Mouse (Mus musculus): ENCODE data around the gene Ddx54. TPM values are rescaled to one million over a fixed set of nuclear protein-coding genes. Genes with fewer than 3 reads are reported as not detected.

Ddx54 gene
- total and polyA plus RNA-seq, 3 experiments, result 63.7 to 91.8 (median 83.6) TPM

DNA sequence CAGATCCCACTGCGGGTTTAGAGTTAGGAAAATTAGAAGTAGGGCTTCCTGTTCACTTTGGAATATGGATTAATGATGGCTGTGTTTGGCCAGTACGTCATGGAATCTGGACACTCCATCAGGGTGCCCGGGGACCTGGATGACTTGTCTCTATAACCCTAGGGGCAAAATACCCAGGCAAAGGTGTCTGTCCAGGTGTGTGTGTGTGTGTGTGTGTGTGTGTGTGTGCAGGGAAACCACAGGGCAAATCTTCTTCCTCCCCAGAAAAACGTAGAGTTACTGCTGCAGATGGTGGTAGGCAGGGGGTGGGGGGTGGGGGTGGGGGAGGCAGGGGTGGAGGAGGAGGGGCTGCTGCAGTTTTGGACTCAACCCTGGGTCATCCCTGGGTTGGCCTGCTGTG lies 34.8 kb downstream of the Ddx54 start:
- H3K9ac ChIP-seq (ENCODE audit: insufficient read depth, low read depth), result no peak overlapping the region
- no peaks in the 10 kb centered on the region for H3K36me3 ChIP-seq (replicated peaks in 1 of 2; ENCODE audit: control insufficient read depth in 1 of 2, insufficient read depth in 1 of 2, low read length in 1 of 2)
- DNase-seq (ENCODE audit: extremely low read depth), result no peak
- no peak overlapping the region for H3K27ac ChIP-seq (ENCODE audit: insufficient read depth, low read depth)
- H3K9me3 ChIP-seq (replicated peaks; ENCODE audit: low read length), result no peaks in the 10 kb centered on the region
- dilution Hi-C loops (cut with MboI; ENCODE audit: extremely low pct_ligation_motif_present, extremely low pct_unique_long_range_greater_than_20kb, low sequenced_read_pairs) (no loop called here), in situ Hi-C loops (cut with MboI; ENCODE audit: low pct_ligation_motif_present, low pct_unique_long_range_greater_than_20kb, low sequenced_read_pairs) (no loop called here)
- TF ChIP-seq TCF12 (IDR thresholded peaks at IDR 0.05; ENCODE audit: low read depth, low read length), result 0 out of 2 replicates have a peak, but pooled peaks have one; percentile 2
- TF ChIP-seq ZMIZ1 (IDR thresholded peaks at IDR 0.05; ENCODE audit: low read depth, low read length), result no peak
- TF ChIP-seq MXI1 (IDR thresholded peaks at IDR 0.05; ENCODE audit: low read depth, low read length), result no peak
- TF ChIP-seq MAX (IDR thresholded peaks at IDR 0.05; ENCODE audit: low read length), result no peak
- TF ChIP-seq HCFC1 (IDR thresholded peaks at IDR 0.05; ENCODE audit: low read depth, low read length), result no peak
- TF ChIP-seq GABPA (IDR thresholded peaks at IDR 0.05; ENCODE audit: insufficient replicate concordance, low read depth, low read length), result no peak
- no peaks in the 10 kb centered on the region for H3K79me2 ChIP-seq (replicated peaks; ENCODE audit: control insufficient read depth, extremely low read depth, insufficient read depth, poor library complexity, severe bottlenecking)
- H3K4me2 ChIP-seq (ENCODE audit: insufficient read depth, low read depth, poor library complexity, severe bottlenecking), result no peak overlapping the region
- peaks cover 27 to 60% of the 10 kb centered on the region in 2 experiments for H3K4me1 ChIP-seq (ENCODE audit: control insufficient read depth in 1 of 2, insufficient read depth in 2 of 2)
- H3K27me3 ChIP-seq (replicated peaks), result no peaks in the 10 kb centered on the region
- no peak overlapping the region for H3K4me3 ChIP-seq (replicated peaks in 1 of 3; ENCODE audit: low read depth in 2 of 3, low read length in 2 of 3, poor library complexity in 1 of 3)

DNA sequence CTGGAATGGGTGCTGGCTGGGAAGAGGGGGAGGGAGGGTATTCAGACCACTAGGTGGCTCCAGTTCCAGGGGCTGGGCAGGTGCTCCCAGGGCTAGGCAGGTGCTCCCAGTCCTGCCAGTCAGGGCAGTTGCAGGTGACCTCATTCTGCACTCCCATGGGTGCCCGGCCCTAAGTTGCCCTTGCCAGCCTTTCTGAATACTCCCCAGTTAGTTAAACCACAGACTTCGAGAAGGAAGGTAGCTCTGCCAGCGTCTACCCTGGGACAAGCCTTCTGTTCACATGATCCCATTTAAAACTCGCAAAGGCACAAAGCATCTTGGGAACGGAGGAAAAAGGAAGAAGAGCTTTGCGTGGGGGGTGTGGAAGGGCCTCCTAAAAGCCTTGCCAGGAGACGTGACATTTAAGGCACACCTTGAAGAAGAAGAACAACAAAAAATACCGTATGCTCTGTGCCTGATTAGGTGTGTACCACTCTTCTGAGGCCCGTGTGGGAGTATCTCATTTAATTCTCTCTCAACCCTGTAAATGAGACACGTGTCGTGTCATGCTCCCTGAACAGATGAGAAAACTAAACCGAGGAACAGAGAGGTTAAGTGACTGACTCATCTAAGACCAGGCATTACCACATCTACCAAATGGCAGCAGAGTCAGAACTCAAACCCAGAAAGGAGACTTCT lies 35.4 kb downstream of the Ddx54 start:
- peak overlapping the region; percentile 65 for H3K9ac ChIP-seq (ENCODE audit: insufficient read depth, low read depth)
- H3K9me3 ChIP-seq (replicated peaks; ENCODE audit: low read length), result no peaks in the 10 kb centered on the region
- H3K27me3 ChIP-seq (replicated peaks), result no peaks in the 10 kb centered on the region
- in situ Hi-C loops (cut with MboI; ENCODE audit: low pct_ligation_motif_present, low pct_unique_long_range_greater_than_20kb, low sequenced_read_pairs), result no loop called here
- H3K36me3 ChIP-seq (replicated peaks in 1 of 2; ENCODE audit: control insufficient read depth in 1 of 2, insufficient read depth in 1 of 2, low read length in 1 of 2), result peaks cover 0 to 5% of the 10 kb centered on the region in 2 experiments
- H3K4me3 ChIP-seq (replicated peaks in 1 of 3; ENCODE audit: low read depth in 2 of 3, low read length in 2 of 3, poor library complexity in 1 of 3), result peak overlapping the region in 2 of 3 experiments; percentile 17 to 47
- dilution Hi-C loops (cut with MboI; ENCODE audit: extremely low pct_ligation_motif_present, extremely low pct_unique_long_range_greater_than_20kb, low sequenced_read_pairs), result no loop called here
- H3K4me1 ChIP-seq (ENCODE audit: control insufficient read depth in 1 of 2, insufficient read depth in 2 of 2), result peaks cover 33 to 66% of the 10 kb centered on the region in 2 experiments
- H3K4me2 ChIP-seq (ENCODE audit: insufficient read depth, low read depth, poor library complexity, severe bottlenecking), result peak overlapping the region; percentile 82
- H3K27ac ChIP-seq (ENCODE audit: insufficient read depth, low read depth), result no peak overlapping the region
- H3K79me2 ChIP-seq (replicated peaks; ENCODE audit: control insufficient read depth, extremely low read depth, insufficient read depth, poor library complexity, severe bottlenecking), result no peaks in the 10 kb centered on the region
- DNase-seq (ENCODE audit: extremely low read depth), result peak; percentile 55
- TF ChIP-seq CTCF (conservative IDR thresholded peaks at IDR 0.05 in 1 of 2, IDR thresholded peaks at IDR 0.05 in 1 of 2; ENCODE audit: low read depth in 2 of 2, low read length in 2 of 2) (peak in 1 of 2 experiments; percentile 41; a peak in 2 of 4 replicates), MEF2A (IDR thresholded peaks at IDR 0.05; ENCODE audit: borderline replicate concordance, low read depth, low read length) (no peak), UBTF (IDR thresholded peaks at IDR 0.05; ENCODE audit: low read depth, low read length) (no peak), ZMIZ1 (IDR thresholded peaks at IDR 0.05; ENCODE audit: low read depth, low read length) (no peak), ELF1 (IDR thresholded peaks at IDR 0.05; ENCODE audit: low read depth, low read length) (0 out of 2 replicates have a peak, but pooled peaks have one; percentile 23), ZC3H11A (IDR thresholded peaks at IDR 0.05; ENCODE audit: low read depth, low read length) (no peak), CHD1 (IDR thresholded peaks at IDR 0.05; ENCODE audit: low read depth, low read length) (no peak), USF1 (IDR thresholded peaks at IDR 0.05; ENCODE audit: low read depth, low read length) (peak; percentile 13), SIN3A (IDR thresholded peaks at IDR 0.05; ENCODE audit: low read length) (0 out of 2 replicates have a peak, but pooled peaks have one; percentile 52), TBP (conservative IDR thresholded peaks at IDR 0.05; ENCODE audit: low read depth, low read length) (no peak), BHLHE40 (IDR thresholded peaks at IDR 0.05; ENCODE audit: low read depth, low read length) (peak; percentile 74), JUND (conservative IDR thresholded peaks at IDR 0.05; ENCODE audit: low read depth, low read length) (peak; percentile 39; the same call in 1 of the 2 replicates), MAX (IDR thresholded peaks at IDR 0.05; ENCODE audit: low read length) (peak; percentile 70), NELFE (IDR thresholded peaks at IDR 0.05; ENCODE audit: low read depth, low read length) (0 out of 2 replicates have a peak, but pooled peaks have one; percentile 23), MYC (IDR thresholded peaks at IDR 0.05; ENCODE audit: low read depth, low read length) (peak; percentile 84), MXI1 (IDR thresholded peaks at IDR 0.05; ENCODE audit: low read depth, low read length) (peak; percentile 79; the same call in 1 of the 2 replicates), MAFK (IDR thresholded peaks at IDR 0.05; ENCODE audit: insufficient replicate concordance, low read length) (no peak), SMC3 (IDR thresholded peaks at IDR 0.05; ENCODE audit: low read depth, low read length) (no peak), KAT2A (IDR thresholded peaks at IDR 0.05; ENCODE audit: insufficient replicate concordance, low read length) (no peak), NRF1 (IDR thresholded peaks at IDR 0.05; ENCODE audit: low read depth, low read length) (no peak), CHD2 (IDR thresholded peaks at IDR 0.05; ENCODE audit: low read length) (0 out of 2 replicates have a peak, but pooled peaks have one; percentile 27)

Data from CH12.LX (cell line).